Mouse (Mus musculus) midbrain, postnatal 0 days (tissue): ENCODE measurements around the gene Nsf. TPM values are rescaled to one million over a fixed set of nuclear protein-coding genes. Genes with fewer than 3 reads are reported as not detected.
"Not testable (repeated sequence)": the region's sequence is repeated elsewhere in the genome, so short reads cannot be mapped to it uniquely, and the experiment has no call there.

Experiments
- ATAC-seq: fragments of 200-750 bp; cut with Nextera tagmentation; 2 replicates; pipeline ENCODE4 v1.8.0; 2017; ENCODE audit warnings: moderate number of reproducible peaks, mild to moderate bottlenecking, moderate TSS enrichment, moderate library complexity; ENCODE audit not compliant: low FRiP score
- DNase-seq: peaks from one replicate; pipeline ENCODE4 v3.0.0-alpha.2; 2015; ENCODE audit warnings: low spot score
- H3K27ac ChIP-seq: fragments of 300-500 bp; sonication (generic); 2 replicates; pipeline ENCODE4 v1.5.1; 2014; ENCODE audit warnings: low read depth, mild to moderate bottlenecking, low read length, mixed read lengths
- H3K27me3 ChIP-seq: fragments of 300-500 bp; sonication (generic); 2 replicates; pipeline ENCODE4 v1.6.1; 2014; ENCODE audit warnings: low read length, control low read depth, mixed read lengths; ENCODE audit not compliant: insufficient read depth
- H3K36me3 ChIP-seq: fragments of 300-500 bp; sonication (generic); 2 replicates; pipeline ENCODE4 v1.6.1; 2014; ENCODE audit warnings: low read length, control low read depth, mixed read lengths; ENCODE audit not compliant: insufficient read depth
- H3K4me1 ChIP-seq: fragments of 300-500 bp; sonication (generic); 2 replicates; pipeline ENCODE4 v1.6.1; 2014; ENCODE audit warnings: mild to moderate bottlenecking, control low read depth, antibody characterized with exemption, low read length, mixed read lengths; ENCODE audit not compliant: insufficient read depth
- H3K4me2 ChIP-seq: fragments of 300-500 bp; sonication (generic); 2 replicates; pipeline ENCODE4 v1.6.1; 2014; ENCODE audit warnings: low read depth, mild to moderate bottlenecking, low read length, mixed read lengths; ENCODE audit not compliant: poor library complexity, severe bottlenecking
- H3K4me3 ChIP-seq: fragments of 300-500 bp; sonication (generic); 2 replicates; pipeline ENCODE4 v1.5.1; 2014; ENCODE audit warnings: low read depth, mild to moderate bottlenecking, low read length, moderate library complexity
- H3K9ac ChIP-seq: fragments of 300-500 bp; sonication (generic); replicated peaks from 2 replicates; pipeline ENCODE4 v1.6.1; 2014; ENCODE audit warnings: mild to moderate bottlenecking, low read length, moderate library complexity, mixed read lengths; ENCODE audit not compliant: poor library complexity, severe bottlenecking
- H3K9me3 ChIP-seq: fragments of 300-500 bp; sonication (generic); 2 replicates; pipeline ENCODE4 v1.6.1; 2016; ENCODE audit warnings: low read length, control low read depth
- CTCF ChIP-seq: IDR thresholded peaks from 2 replicates; pipeline ENCODE4 v1.5.1; 2016; ENCODE audit warnings: antibody characterized with exemption, mild to moderate bottlenecking
- WGBS: fragments of 180-500 bp; shearing (Covaris S2); extraction: QIAGEN DNeasy Blood & Tissue Kit; methylation state at CpG from one replicate; pipeline ENCODE4 v1.1.7; 2014; 5-methylcytosine and 5-hydroxymethylcytosine counted together
- polyA plus RNA-seq: library from polyadenylated mRNA; unstranded; fragments of >200 nt; fragmentation: Nextera tagmentation; extraction: Ambion mirVana; gene quantifications from 2 replicates; pipeline ENCODE4 v1.2.1, GENCODE M21; 2015
- total RNA-seq: library from RNA; depleted of rRNA; stranded (reverse); fragments of >200 nt; gene quantifications from 2 replicates; pipeline ENCODE4 v1.2.3, GENCODE M21; 2014

Nsf gene
- total and polyA plus RNA-seq, 2 experiments from 2014 or later = 167 to 272 TPM

- Histone ChIP-seq H3K4me3 (no peak overlapping the region), H3K4me1 (peaks cover 4% of the 10 kb centered on the region; the same call in 1 of the 2 replicates), H3K9me3 (no peaks in the 10 kb centered on the region), H3K4me2 (no peak overlapping the region), H3K36me3 (0 out of 2 replicates have a peak, but pooled peaks cover 9% of the 10 kb centered on the region), H3K27me3 (no peaks in the 10 kb centered on the region), H3K27ac (no peak overlapping the region), H3K9ac (no peak overlapping the region)
- ATAC-seq = no peak
- WGBS = 81% methylated on average over 23 of the region's 23 CpGs
- no peak for TF ChIP-seq CTCF
- DNase-seq = peak; percentile 68
These were observed 63.3 kb downstream of the Nsf start for GRCm38 (mm10) chr11:103890337-103891186.

GRCm38 (mm10) chr11:103887724-103888410 lies 66.0 kb downstream of the Nsf start:
- no peak for TF ChIP-seq CTCF
- WGBS = 96% methylated on average over 11 of the region's 11 CpGs
- H3K4me1 ChIP-seq = peaks cover 13% of the 10 kb centered on the region

DNA sequence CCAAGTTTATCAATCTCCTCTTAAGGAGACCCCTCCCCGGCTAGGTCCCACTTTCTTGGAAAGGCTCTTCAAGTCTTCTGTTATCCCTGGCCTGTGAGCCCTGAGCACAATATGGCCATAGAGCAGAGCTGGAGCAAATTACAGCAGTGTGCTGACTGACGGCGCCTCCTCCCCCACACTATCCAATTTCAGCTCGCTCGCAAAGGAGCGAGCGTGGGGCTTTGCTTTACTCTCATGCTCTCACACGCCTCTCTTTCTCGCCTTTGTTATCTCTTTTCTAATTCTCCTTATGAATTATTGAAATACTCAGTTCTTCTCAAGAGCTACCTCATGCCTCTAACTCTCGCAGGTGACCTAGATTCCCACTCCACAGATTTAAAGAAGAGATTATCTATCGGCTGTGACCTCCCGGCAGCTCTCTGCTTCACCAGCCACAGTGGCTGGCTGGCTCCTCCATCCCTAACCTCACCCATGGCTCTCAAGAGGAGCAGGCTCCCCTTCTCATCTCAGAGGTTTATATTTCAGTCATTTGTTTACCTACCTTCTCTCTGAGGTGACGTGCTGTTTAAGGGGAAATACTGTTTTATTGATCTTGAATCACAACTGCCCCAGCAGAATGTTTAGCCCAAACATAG lies 69.0 kb downstream of the Nsf start:
- Histone ChIP-seq H3K4me2 (no peak overlapping the region), H3K27ac (peak overlapping the region; percentile 72), H3K4me1 (peaks cover 13% of the 10 kb centered on the region), H3K9ac (0 out of 2 replicates have a peak overlapping the region, but pooled peaks have one; percentile 29), H3K27me3 (no peaks in the 10 kb centered on the region), H3K36me3 (peaks cover 13% of the 10 kb centered on the region; the same call in 1 of the 2 replicates), H3K9me3 (no peaks in the 10 kb centered on the region), H3K4me3 (no peak overlapping the region)
- ATAC-seq = peak; percentile 63
- TF ChIP-seq CTCF = no peak
- 10% methylated on average over 13 of the region's 13 CpGs for WGBS
- DNase-seq = peak; percentile 46

More at GRCm38 (mm10) chr11:103887724-103888410, 66.0 kb downstream of the Nsf start:
- peaks cover 8% of the 10 kb centered on the region; the same call in 1 of the 2 replicates for H3K36me3 ChIP-seq
- no peaks in the 10 kb centered on the region for H3K9me3 ChIP-seq
- no peaks in the 10 kb centered on the region for H3K27me3 ChIP-seq
- no peak overlapping the region for H3K4me2 ChIP-seq
- no peak overlapping the region for H3K9ac ChIP-seq
- DNase-seq (no peak), ATAC-seq (no peak)
- H3K27ac ChIP-seq = no peak overlapping the region
- no peak overlapping the region for H3K4me3 ChIP-seq

DNA sequence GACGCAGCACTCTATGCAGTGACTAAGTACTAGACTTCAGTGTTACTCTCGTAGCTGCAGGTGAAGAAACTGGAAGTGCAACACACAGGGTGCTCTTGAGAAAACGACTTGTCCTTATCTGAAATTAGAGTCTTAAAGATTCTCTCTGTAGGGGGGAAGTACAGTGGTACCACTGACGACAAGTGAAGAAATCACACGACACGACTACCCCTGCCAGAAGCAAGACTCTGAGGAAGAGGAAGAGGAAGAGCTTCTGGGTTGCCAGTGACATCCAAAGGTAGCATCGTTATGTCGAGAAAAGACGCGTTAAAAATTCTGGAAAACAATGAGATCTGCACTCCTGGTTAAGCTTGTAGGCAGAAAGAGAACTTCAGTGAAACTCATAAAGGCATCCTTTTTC lies 70.1 kb downstream of the Nsf start:
- peaks cover 15% of the 10 kb centered on the region; the same call in 1 of the 2 replicates for H3K36me3 ChIP-seq
- peaks cover 13% of the 10 kb centered on the region for H3K4me1 ChIP-seq
- TF ChIP-seq CTCF = no peak
- H3K9ac ChIP-seq = no peak overlapping the region
- H3K4me2 ChIP-seq = no peak overlapping the region
- H3K27me3 ChIP-seq = no peaks in the 10 kb centered on the region
- H3K27ac ChIP-seq = no peak overlapping the region
- DNase-seq (no peak), ATAC-seq (no peak)
- WGBS = 90% methylated on average over 10 of the region's 10 CpGs
- no peak overlapping the region for H3K4me3 ChIP-seq
- no peaks in the 10 kb centered on the region for H3K9me3 ChIP-seq

DNA sequence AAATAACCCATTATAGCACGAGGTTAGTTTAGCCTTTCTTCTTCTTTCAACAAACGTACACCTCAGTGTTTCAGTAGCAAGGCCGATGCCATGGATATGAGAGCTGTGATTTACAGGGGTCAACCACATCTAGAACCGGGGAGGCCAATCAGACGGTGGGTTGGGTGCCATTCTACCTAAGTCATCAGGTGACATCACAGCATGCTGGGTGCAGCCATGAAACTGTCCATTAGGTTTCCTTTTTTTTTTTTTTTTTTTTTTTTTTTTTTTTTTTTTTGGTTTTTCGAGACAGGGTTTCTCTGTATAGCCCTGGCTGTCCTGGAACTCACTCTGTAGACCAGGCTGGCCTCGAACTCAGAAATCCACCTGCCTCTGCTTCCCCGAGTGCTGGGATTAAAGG lies 74.4 kb downstream of the Nsf start:
- WGBS = 99% methylated on average over 5 of the region's 8 CpGs
- not testable (repeated sequence) for ATAC-seq, H3K4me3 ChIP-seq, H3K9me3 ChIP-seq, H3K9ac ChIP-seq, H3K27ac ChIP-seq, DNase-seq, H3K4me2 ChIP-seq, H3K27me3 ChIP-seq, H3K4me1 ChIP-seq
- H3K36me3 ChIP-seq = peaks cover 21% of the 10 kb centered on the region
